Mouse (Mus musculus): ENCODE measurements around the gene Gp1ba. TPM values are rescaled to one million over a fixed set of nuclear protein-coding genes. Genes with fewer than 3 reads are reported as not detected.

The Gp1ba gene
- not detected for total RNA-seq (2022)

- DNase-seq = no peak
Observed at GRCm38 (mm10) chr11:70638714-70639278, at the start of gene Gp1ba. Gene Gp1ba (plus strand): TSS chr11:70639122.

GRCm38 (mm10) chr11:70591733-70592132 lies 47.2 kb upstream of the Gp1ba start:
- no peak for DNase-seq

GRCm38 (mm10) chr11:70594253-70594989 lies 44.5 kb upstream of the Gp1ba start:
- DNase-seq = no peak

GRCm38 (mm10) chr11:70595638-70596037 lies 43.3 kb upstream of the Gp1ba start:
- no peak for DNase-seq

- no peak for DNase-seq
Observed at GRCm38 (mm10) chr11:70596094-70596493, 42.8 kb upstream of the Gp1ba start.

GRCm38 (mm10) chr11:70597301-70597700 lies 41.6 kb upstream of the Gp1ba start:
- no peak for DNase-seq

GRCm38 (mm10) chr11:70598451-70598953 lies 40.4 kb upstream of the Gp1ba start:
- no peak for DNase-seq

GRCm38 (mm10) chr11:70605024-70605566 lies 33.8 kb upstream of the Gp1ba start:
- DNase-seq = peak; percentile 63

- DNase-seq = no peak
Observed at GRCm38 (mm10) chr11:70606717-70607116, 32.2 kb upstream of the Gp1ba start.

- DNase-seq = no peak
Observed at GRCm38 (mm10) chr11:70607611-70608010, 31.3 kb upstream of the Gp1ba start.

- DNase-seq = no peak
Observed at GRCm38 (mm10) chr11:70608381-70609066, 30.4 kb upstream of the Gp1ba start.

GRCm38 (mm10) chr11:70610752-70611151 lies 28.2 kb upstream of the Gp1ba start:
- no peak for DNase-seq

- DNase-seq = no peak
Observed at GRCm38 (mm10) chr11:70612505-70612904, 26.4 kb upstream of the Gp1ba start.

- DNase-seq = peak; percentile 53
Observed at GRCm38 (mm10) chr11:70615074-70615473, 23.8 kb upstream of the Gp1ba start.

- no peak for DNase-seq
Observed at GRCm38 (mm10) chr11:70615516-70616093, 23.3 kb upstream of the Gp1ba start, which contains the start of gene 4930544D05Rik. Gene 4930544D05Rik (plus strand): TSS chr11:70615848.

GRCm38 (mm10) chr11:70619101-70619500 lies 19.8 kb upstream of the Gp1ba start, which contains the start of gene Chrne:
Gene Chrne (minus strand): TSS chr11:70619216.
- no peak for DNase-seq

- no peak for DNase-seq
Observed at GRCm38 (mm10) chr11:70621972-70622814, 16.7 kb upstream of the Gp1ba start.

GRCm38 (mm10) chr11:70623053-70623742 lies 15.7 kb upstream of the Gp1ba start:
- no peak for DNase-seq

- no peak for DNase-seq
Observed at GRCm38 (mm10) chr11:70625473-70625872, 13.4 kb upstream of the Gp1ba start.

- no peak for DNase-seq
Observed at GRCm38 (mm10) chr11:70626877-70627276, 12.0 kb upstream of the Gp1ba start.

GRCm38 (mm10) chr11:70628431-70628830 lies 10.5 kb upstream of the Gp1ba start:
- no peak for DNase-seq
